Mouse (Mus musculus): Measurements from ENCODE around the gene Olfr1155.

The Olfr1155 gene

DNA sequence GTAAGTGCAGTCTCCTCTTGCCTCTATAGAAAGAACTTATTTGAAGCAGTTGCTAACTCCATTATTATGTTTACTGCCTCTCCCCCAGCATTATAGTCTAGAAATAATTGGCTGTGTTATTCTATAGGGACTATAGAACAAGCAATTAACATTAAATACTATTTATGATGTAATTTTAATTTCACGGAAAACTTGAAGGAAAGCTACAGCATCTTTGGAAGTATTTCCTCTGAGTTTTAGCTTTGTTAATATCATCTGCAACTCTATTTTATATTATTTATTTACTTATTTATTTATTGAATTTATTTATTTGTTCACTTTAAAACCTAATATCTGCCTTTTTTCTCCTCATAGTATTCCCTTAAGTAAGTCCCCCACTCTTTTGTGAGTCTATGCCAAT lies at the start of gene Olfr1155:
Gene Olfr1155, minus strand, starts transcription at position 101 of the 400 bp plus-strand sequence.
- no peak for DNase-seq

GRCm38 (mm10) chr2:87989813-87990212 lies 44.9 kb upstream of the Olfr1155 start, which contains the start of gene Olfr1158:
Olfr1158 (plus strand) TSS chr2:87990113.
- DNase-seq, result no peak

DNA sequence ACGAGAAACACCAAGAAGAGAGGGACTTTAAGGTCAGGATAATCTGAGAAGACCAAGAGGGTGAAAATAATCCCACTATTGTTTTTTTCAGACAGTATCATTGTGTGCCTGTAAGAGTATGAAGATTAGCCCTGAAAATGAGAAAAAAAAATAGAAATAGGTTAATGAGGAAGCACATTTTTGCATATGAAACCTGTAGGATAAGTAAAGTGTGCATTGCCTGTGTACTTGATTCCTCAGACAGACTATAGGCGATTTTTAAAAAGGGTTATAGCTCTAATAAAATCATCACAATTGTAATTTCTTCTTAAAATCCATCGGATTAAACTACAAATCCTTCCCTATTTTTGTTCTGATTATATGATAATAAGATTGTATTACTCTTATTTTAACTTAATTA lies 29.6 kb upstream of the Olfr1155 start, which contains the start of gene Olfr74:
Gene Olfr74, minus strand, starts transcription at position 101 of the 400 bp plus-strand sequence.
- DNase-seq, result no peak

GRCm38 (mm10) chr2:87968199-87968598 lies 23.3 kb upstream of the Olfr1155 start, which contains the start of gene Olfr1157:
Olfr1157 (minus strand) TSS chr2:87968299.
- no peak for DNase-seq

GRCm38 (mm10) chr2:87953000-87953399 lies 8.1 kb upstream of the Olfr1155 start, which contains the start of gene Olfr1156:
Olfr1156 (minus strand) TSS chr2:87953100.
- DNase-seq, result no peak

DNA sequence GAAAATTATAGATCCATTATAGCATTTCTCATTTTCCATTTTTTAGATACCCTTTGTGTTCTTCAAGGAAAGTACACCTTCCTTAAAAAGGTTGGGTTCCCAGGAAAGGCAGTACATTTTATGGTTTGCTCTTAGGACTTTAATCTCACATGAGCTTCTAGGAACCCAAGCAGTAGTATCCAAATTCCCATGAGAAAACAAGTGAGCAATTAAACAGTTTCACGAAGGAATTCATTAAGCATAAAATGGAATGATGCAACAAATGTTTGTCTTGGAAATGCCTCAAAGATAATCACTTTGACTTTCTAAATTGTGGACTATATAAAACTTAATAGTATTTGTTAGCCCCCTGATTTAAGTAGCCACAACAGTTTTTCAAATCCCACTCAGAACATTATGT lies 39.9 kb downstream of the Olfr1155 start, which contains the start of gene Olfr1154:
Gene Olfr1154, minus strand, starts transcription at position 101 of the 400 bp plus-strand sequence.
- DNase-seq, result no peak

- no peak for DNase-seq
Measured at GRCm38 (mm10) chr2:87894662-87895061, 50.3 kb downstream of the Olfr1155 start, which contains the start of gene Olfr1153. Olfr1153 (plus strand) TSS chr2:87894962.

Data from heart, adult 11 months (tissue).